Mouse (Mus musculus) heart, adult 2 months (tissue): ENCODE measurements around the gene OR5BS1P.

ENCODE experiments used
- EP300 ChIP-seq: fragments of 200-500 bp; IDR thresholded peaks from 2 replicates; pipeline ENCODE4 v1.6.1; 2011; ENCODE audit warnings: low read depth, low read length, control low read depth; ENCODE audit not compliant: insufficient read depth
- POLR2A ChIP-seq: fragments of 200-500 bp; IDR thresholded peaks from 2 replicates; pipeline ENCODE4 v1.6.1; 2011; ENCODE audit warnings: mild to moderate bottlenecking, low read depth, low read length, control low read depth; ENCODE audit not compliant: insufficient read depth

- TF ChIP-seq EP300 (peak; percentile 79), POLR2A (no peak)
Measured at GRCm38 (mm10) chr15:98512799-98513321, 43.2 kb downstream of the OR5BS1P start.
